Mouse (Mus musculus) monocyte, adult 59 days (primary cell): Measurements from ENCODE around the gene Lin28a. TPM values are rescaled to one million over a fixed set of nuclear protein-coding genes. Genes with fewer than 3 reads are reported as not detected.

Source experiments
- total RNA-seq, 2 experiments: library from RNA; stranded (reverse); gene quantifications; one replicate each; pipeline ENCODE4 v1.2.4; 2023

Lin28a gene
- total RNA-seq = under 1 TPM in 1 of 2 experiments, not detected in 1; 0.37 TPM

GRCm38 (mm10) chr4:134018779-134019145, at the start of gene Lin28a:
Lin28a (minus strand) TSS chr4:134018841.

GRCm38 (mm10) chr4:134060135-134060865, 41.7 kb upstream of the Lin28a start, which contains the start of gene Crybg2:
Crybg2 (plus strand) TSS chr4:134060815.

GRCm38 (mm10) chr4:134053538-134053937, 34.9 kb upstream of the Lin28a start, which contains the start of gene Zfp683:
Zfp683 (plus strand) TSS chr4:134053838.

GRCm38 (mm10) chr4:134000466-134001438, 17.9 kb downstream of the Lin28a start, which contains the start of gene Dhdds:
Dhdds (minus strand) TSS chr4:134000918.

GRCm38 (mm10) chr4:133968150-133968921, 50.3 kb downstream of the Lin28a start, which contains the start of gene Hmgn2:
Hmgn2 (minus strand) TSS chr4:133968650.

Other genes starting within 250 kb of the Lin28a start
- 100 to 1,000 TPM; 171 to 182 TPM for gene Rps6ka1, start 131.0 kb downstream of the Lin28a start, total RNA-seq
- 100 to 1,000 TPM; 124 to 129 TPM for gene Hmgn2, start 50.2 kb downstream of the Lin28a start, total RNA-seq
- gene Dhdds, start 17.9 kb downstream of the Lin28a start, total RNA-seq = 10 to 100 TPM; 39.2 to 39.5 TPM
- gene Zfp683, start 35.0 kb upstream of the Lin28a start, total RNA-seq = not detected
- under 1 TPM in 1 of 2 experiments, not detected in 1; 0.64 TPM for gene Crybg2, start 42.0 kb upstream of the Lin28a start, total RNA-seq
- gene Cd52, start 76.2 kb upstream of the Lin28a start, total RNA-seq = 1,000 to 10,000 TPM in 1 of 2 experiments, 100 to 1,000 TPM in 1; 974 to 1,106 TPM
- 1 to 10 TPM; 3.6 to 8.2 TPM for gene Ubxn11, start 83.7 kb upstream of the Lin28a start, total RNA-seq
- 100 to 1,000 TPM; 743 to 766 TPM for gene Sh3bgrl3, start 109.9 kb upstream of the Lin28a start, total RNA-seq
- gene Cep85, start 168.3 kb upstream of the Lin28a start, total RNA-seq = 10 to 100 TPM; 14.3 to 16.1 TPM
- gene Gm7534, start 184.2 kb upstream of the Lin28a start, total RNA-seq = not detected
- gene Catsper4, start 208.5 kb upstream of the Lin28a start, total RNA-seq = not detected
- gene Cnksr1, start 219.6 kb upstream of the Lin28a start, total RNA-seq = not detected
- gene E130218I03Rik, start 224.8 kb upstream of the Lin28a start, total RNA-seq = not detected
- gene Zfp593, start 226.8 kb upstream of the Lin28a start, total RNA-seq = 10 to 100 TPM; 12.7 to 15.7 TPM
- gene Gm30191, start 228.1 kb upstream of the Lin28a start, total RNA-seq = not detected
- not detected for gene Grrp1, start 235.3 kb upstream of the Lin28a start, total RNA-seq